Mouse (Mus musculus) limb, embryonic 13.5 days (tissue): ENCODE data around the gene Hps5. TPM values are rescaled to one million over a fixed set of nuclear protein-coding genes. Genes with fewer than 3 reads are reported as not detected.
"Not testable (repeated sequence)": the region's sequence is repeated elsewhere in the genome, so short reads cannot be mapped to it uniquely, and the experiment has no call there.

Experiments used
- ATAC-seq: fragments of 200-750 bp; cut with Nextera tagmentation; 2 replicates; pipeline ENCODE4 v1.8.0; 2017; ENCODE audit warnings: low read depth, moderate number of reproducible peaks, moderate TSS enrichment; ENCODE audit not compliant: low FRiP score
- H3K27ac ChIP-seq: fragments of 300-500 bp; sonication (generic); 2 replicates; pipeline ENCODE4 v1.5.1; 2015; ENCODE audit warnings: inconsistent platforms, mild to moderate bottlenecking, moderate library complexity
- H3K27me3 ChIP-seq: fragments of 300-500 bp; sonication (generic); 2 replicates; pipeline ENCODE4 v1.6.1; 2015; ENCODE audit warnings: mild to moderate bottlenecking, inconsistent platforms
- H3K36me3 ChIP-seq: fragments of 300-500 bp; sonication (generic); 2 replicates; pipeline ENCODE4 v1.6.1; 2015; ENCODE audit warnings: inconsistent platforms, mild to moderate bottlenecking, moderate library complexity
- H3K4me1 ChIP-seq: fragments of 300-500 bp; sonication (generic); 2 replicates; pipeline ENCODE4 v1.6.1; 2015; ENCODE audit warnings: inconsistent platforms
- H3K4me2 ChIP-seq: fragments of 300-500 bp; sonication (generic); replicated peaks from 2 replicates; pipeline ENCODE4 v1.6.1; 2015; ENCODE audit warnings: inconsistent platforms, mild to moderate bottlenecking, moderate library complexity
- H3K4me3 ChIP-seq: fragments of 300-500 bp; sonication (generic); 2 replicates; pipeline ENCODE4 v1.5.1; 2015; ENCODE audit warnings: moderate library complexity, mild to moderate bottlenecking, inconsistent platforms
- H3K9ac ChIP-seq: fragments of 300-500 bp; sonication (generic); 2 replicates; pipeline ENCODE4 v1.6.1; 2015; ENCODE audit warnings: mild to moderate bottlenecking, inconsistent platforms
- H3K9me3 ChIP-seq: fragments of 300-500 bp; sonication (generic); 2 replicates; pipeline ENCODE4 v1.6.1; 2016; ENCODE audit warnings: inconsistent platforms
- WGBS: fragments of 180-500 bp; shearing (Covaris S2); methylation state at CpG from one replicate; pipeline ENCODE4 v1.1.7; 2015; 5-methylcytosine and 5-hydroxymethylcytosine counted together
- polyA plus RNA-seq: library from polyadenylated mRNA; unstranded; fragments of >200 nt; fragmentation: Nextera tagmentation; extraction: Ambion mirVana; gene quantifications from 2 replicates; pipeline ENCODE4 v1.2.1, GENCODE M21; 2015

The Hps5 gene
- polyA plus RNA-seq, 1 experiment from 2014 or later, result 22.2 TPM

DNA sequence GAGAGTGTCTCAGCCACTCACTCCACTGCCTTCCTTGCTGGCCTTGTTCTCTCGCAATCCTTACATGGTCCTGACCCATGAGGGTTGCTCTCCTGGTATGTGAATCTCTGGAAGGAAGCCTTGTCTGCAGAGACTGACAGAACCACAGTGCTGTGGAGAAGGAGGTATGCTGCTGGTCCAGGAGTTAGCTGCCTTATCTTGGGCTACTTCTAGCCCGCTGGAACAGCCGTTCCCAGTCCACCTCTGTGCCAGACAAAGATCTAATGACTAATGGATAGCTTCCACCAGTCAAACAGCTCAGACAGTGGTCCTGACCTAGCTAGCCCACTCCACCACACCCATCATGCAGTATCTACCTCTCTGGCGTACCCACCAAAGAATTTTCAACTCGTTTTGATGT, 40.5 kb upstream of the Hps5 start:
- no peak overlapping the region for H3K27ac ChIP-seq
- ATAC-seq, result no peak
- H3K4me2 ChIP-seq, result no peak overlapping the region
- peaks cover 8% of the 10 kb centered on the region for H3K27me3 ChIP-seq
- H3K4me3 ChIP-seq, result no peak overlapping the region
- H3K9ac ChIP-seq, result no peak overlapping the region
- WGBS, result 73% methylated on average over 5 of the region's 5 CpGs
- no peaks in the 10 kb centered on the region for H3K36me3 ChIP-seq
- H3K9me3 ChIP-seq, result no peaks in the 10 kb centered on the region
- peaks cover 21% of the 10 kb centered on the region for H3K4me1 ChIP-seq

DNA sequence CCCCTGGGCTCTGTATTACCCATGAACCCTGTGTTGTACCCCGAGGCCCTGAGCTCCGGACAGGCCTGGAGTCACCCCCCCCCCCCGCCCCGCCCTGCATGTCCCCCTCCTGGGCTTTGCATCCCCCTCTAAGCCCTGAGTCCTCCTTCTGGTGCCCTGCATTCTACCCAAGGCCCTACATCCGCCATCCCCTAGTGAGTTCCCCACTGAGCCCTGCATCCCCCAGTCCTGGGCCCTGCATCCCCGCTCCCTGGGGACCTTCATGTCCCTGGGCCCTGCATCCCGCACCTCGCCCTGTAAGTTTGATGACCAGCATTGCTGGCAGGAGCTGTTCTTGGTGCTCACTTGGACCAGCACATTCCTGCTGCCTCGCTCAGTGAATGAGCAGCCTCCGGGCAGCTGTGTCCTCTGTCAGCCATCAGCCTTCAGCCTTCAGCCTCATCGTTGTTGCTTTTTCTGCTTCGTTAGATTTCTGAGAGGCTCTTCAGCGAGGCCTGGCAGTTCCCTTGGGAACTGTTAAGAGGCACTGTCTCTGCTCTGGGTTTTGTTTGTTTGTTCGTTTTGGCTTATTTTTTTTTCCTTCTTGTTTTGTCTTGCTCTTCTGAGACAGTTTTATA, 39.2 kb upstream of the Hps5 start:
- Histone ChIP-seq H3K27ac (no peak overlapping the region), H3K27me3 (no peaks in the 10 kb centered on the region), H3K4me1 (peaks cover 21% of the 10 kb centered on the region), H3K36me3 (no peaks in the 10 kb centered on the region), H3K4me3 (no peak overlapping the region), H3K4me2 (no peak overlapping the region), H3K9me3 (no peaks in the 10 kb centered on the region), H3K9ac (0 out of 2 replicates have a peak overlapping the region, but pooled peaks have one; percentile 19)
- no peak for ATAC-seq
- 44% methylated on average over 10 of the region's 14 CpGs for whole genome bisulfite sequencing

DNA sequence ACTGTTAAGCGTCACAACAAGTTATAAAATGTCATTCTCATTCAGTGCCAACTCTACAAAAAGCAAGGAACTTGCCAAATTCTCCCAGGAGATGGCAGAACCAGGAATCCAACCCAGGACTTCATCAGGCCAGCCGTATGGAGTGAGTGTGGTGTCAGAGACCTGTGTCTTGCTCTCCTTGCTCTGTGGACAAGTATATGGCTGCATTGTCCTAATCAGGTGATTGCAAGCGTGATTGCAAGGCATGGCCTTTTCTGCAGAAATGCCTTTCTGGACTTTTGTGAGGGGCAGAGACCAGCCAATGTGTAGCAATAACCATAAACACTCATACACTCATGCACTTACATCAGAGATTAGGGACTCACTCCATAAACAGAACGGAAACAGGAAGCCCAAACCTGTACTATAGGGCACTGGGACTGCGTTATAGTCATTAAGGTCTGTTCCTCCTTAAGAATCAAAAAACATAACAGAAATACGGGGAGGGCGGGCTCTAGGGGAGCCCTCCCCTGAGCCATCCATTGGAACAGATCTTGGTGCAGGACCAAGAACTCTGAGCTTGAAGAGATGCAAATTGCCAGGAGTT, 37.9 kb upstream of the Hps5 start:
- Histone ChIP-seq H3K4me2 (no peak overlapping the region), H3K9me3 (no peaks in the 10 kb centered on the region)
- WGBS, result 79% methylated on average over 7 of the region's 7 CpGs

DNA sequence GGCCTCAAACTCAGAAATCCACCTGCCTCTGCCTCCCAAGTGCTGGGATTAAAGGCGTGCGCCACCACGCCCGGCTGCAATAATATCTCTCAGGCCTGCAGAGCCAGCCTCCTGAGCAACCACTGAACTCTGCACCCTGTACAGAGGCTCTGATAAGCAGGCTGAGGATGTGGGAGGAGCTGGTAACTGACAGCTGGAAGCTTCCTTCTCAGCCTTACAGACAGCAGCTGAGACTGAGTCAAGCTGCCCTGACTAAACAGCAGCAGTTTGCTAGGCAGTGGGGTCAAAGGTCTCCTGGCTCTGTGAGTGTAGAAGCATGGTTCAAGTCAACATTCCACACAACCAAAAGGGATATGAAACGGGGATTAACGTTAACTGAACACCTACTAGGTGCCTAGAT, 37.4 kb upstream of the Hps5 start:
- H3K36me3 ChIP-seq, result no peaks in the 10 kb centered on the region
- H3K9ac ChIP-seq, result no peak overlapping the region
- H3K4me1 ChIP-seq, result peaks cover 7% of the 10 kb centered on the region
- 62% methylated on average over 6 of the region's 6 CpGs for WGBS
- no peak for ATAC-seq
- no peaks in the 10 kb centered on the region for H3K9me3 ChIP-seq
- H3K27ac ChIP-seq, result no peak overlapping the region
- H3K4me3 ChIP-seq, result no peak overlapping the region
- no peak overlapping the region for H3K4me2 ChIP-seq
- H3K27me3 ChIP-seq, result no peaks in the 10 kb centered on the region

More for the DNA sequence above, 37.9 kb upstream of the Hps5 start:
- Histone ChIP-seq H3K27ac (no peak overlapping the region), H3K4me1 (peaks cover 12% of the 10 kb centered on the region), H3K9ac (no peak overlapping the region), H3K27me3 (no peaks in the 10 kb centered on the region), H3K36me3 (no peaks in the 10 kb centered on the region), H3K4me3 (no peak overlapping the region)
- ATAC-seq, result no peak

DNA sequence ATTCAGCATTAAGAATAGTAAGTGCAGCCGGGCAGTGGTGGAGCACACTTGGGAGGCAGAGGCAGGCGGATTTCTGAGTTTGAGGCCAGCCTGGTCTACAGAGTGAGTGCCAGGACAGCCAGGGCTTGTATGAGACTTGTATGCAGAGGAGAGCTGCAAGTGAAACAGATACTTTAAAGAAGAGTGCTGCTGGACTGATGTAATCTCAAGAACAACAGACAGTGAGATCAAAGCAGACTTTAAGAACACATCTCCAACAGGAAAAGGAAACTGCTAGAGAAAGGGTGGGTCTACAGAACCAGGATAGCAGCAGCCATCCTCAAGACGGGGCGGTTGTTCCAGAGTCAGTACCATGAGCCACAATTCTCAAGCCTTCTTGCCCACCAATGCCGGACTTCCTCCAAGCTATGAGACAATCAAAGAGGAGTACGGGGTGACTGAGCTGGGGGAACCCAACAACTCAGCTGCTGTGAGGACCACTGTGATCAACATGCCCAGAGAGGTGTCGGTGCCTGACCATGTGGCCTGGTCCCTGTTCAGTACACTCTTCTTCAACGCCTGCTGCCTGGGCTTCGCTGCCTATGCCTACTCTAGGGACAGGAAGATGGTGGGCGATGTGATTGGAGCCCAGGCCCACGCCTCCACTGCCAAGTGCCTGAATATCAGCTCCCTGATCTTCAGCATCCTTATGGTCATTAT, 36.4 kb upstream of the Hps5 start:
- WGBS, result 85% methylated on average over 11 of the region's 11 CpGs
- H3K27ac ChIP-seq, H3K9ac ChIP-seq, H3K4me2 ChIP-seq, H3K27me3 ChIP-seq, H3K4me1 ChIP-seq, H3K9me3 ChIP-seq, ATAC-seq, H3K4me3 ChIP-seq, H3K36me3 ChIP-seq: not testable (repeated sequence)

DNA sequence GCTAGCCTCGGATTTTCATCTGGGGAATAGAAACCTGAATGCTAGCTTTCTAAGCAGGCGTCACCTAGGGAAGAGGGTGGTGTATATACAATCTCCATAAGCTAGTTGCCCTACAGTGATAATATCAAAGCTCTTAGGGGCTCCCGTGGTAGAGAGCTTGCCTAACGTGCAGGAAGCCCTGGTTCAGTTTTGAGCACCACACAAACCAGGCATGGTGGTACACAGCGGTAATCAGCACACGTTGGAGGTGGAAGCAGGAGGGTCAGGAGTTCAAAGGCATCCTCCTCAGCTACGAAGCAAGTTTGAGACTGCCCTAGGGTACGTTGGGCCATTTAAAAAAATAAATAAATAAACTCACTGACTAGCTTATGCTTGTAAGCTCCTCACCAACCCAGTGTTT, 35.8 kb upstream of the Hps5 start:
- H3K9ac ChIP-seq, result no peak overlapping the region
- no peaks in the 10 kb centered on the region for H3K27me3 ChIP-seq
- H3K27ac ChIP-seq, result no peak overlapping the region
- no peaks in the 10 kb centered on the region for H3K9me3 ChIP-seq
- WGBS, result 77% methylated on average over 8 of the region's 8 CpGs
- no peak for ATAC-seq
- H3K4me3 ChIP-seq, result no peak overlapping the region
- H3K4me2 ChIP-seq, result no peak overlapping the region
- no peaks in the 10 kb centered on the region for H3K36me3 ChIP-seq
- H3K4me1 ChIP-seq, result 0 out of 2 replicates have a peak, but pooled peaks cover 4% of the 10 kb centered on the region

DNA sequence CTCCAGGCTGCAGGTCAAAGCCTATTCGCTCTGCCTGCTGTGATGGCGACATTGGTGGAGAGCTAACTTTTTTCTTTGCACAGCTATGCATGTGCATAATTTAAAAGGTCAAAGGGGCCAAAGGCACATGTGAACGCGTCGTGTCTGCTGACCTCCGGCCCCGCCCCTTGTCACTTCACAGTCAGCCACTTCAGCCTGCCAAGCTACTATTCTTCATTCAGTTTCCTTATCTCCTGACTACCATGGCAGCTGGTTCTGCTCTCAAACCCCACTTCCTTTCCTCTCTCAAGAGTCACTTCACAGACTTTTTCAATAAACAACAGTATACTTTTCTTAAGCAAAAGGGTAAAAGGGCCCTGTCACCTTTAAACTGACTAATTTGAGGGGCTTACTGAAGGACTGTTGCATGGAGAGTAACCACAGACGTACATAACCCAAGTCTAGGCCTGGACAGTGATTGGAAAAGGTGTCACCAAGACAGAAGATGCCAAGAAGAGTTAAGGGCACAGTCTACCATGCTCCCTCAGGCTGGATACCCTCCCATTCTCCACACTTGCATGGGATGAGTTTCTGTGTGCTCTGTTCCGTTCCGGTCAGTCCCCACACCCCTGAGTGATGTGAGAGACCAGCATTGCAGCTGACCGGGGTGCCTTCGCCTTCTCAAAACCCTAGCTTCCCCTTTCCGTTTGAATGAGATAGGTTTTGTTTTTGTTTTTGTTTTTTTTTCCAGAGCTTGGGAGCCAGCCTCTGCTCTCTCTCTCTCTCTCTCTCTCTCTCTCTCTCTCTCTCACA, 35.1 kb upstream of the Hps5 start:
- 0 out of 2 replicates have a peak, but pooled peaks cover 4% of the 10 kb centered on the region for H3K4me1 ChIP-seq
- ATAC-seq, result no peak
- no peaks in the 10 kb centered on the region for H3K36me3 ChIP-seq
- H3K9ac ChIP-seq, result no peak overlapping the region
- H3K4me2 ChIP-seq, result no peak overlapping the region
- 63% methylated on average over 13 of the region's 13 CpGs for WGBS
- H3K4me3 ChIP-seq, result no peak overlapping the region
- no peak overlapping the region for H3K27ac ChIP-seq
- H3K27me3 ChIP-seq, result no peaks in the 10 kb centered on the region
- no peaks in the 10 kb centered on the region for H3K9me3 ChIP-seq

DNA sequence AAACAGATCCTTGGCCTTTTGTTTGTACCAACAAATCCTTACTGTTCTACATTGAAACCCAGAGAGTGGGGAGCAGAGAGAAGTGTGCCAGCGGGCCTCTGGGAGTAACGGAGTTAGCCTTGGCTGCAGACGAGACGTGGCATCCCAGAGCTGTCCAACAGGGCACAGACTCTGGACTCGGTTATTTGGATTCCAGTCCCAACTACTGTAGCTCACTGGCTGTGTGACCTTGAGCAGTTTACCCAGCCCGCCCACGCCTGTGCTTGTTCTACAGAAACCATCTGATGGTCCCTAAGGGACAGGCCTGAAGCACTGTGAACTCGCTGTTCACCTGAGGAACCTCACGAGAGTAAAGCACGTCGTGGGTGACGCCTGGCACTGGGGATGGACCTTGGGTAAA, 34.0 kb upstream of the Hps5 start:
- Histone ChIP-seq H3K4me2 (no peak overlapping the region), H3K9ac (no peak overlapping the region), H3K9me3 (no peaks in the 10 kb centered on the region), H3K4me3 (no peak overlapping the region), H3K4me1 (0 out of 2 replicates have a peak, but pooled peaks cover 4% of the 10 kb centered on the region), H3K36me3 (no peaks in the 10 kb centered on the region), H3K27ac (no peak overlapping the region), H3K27me3 (no peaks in the 10 kb centered on the region)
- no peak for ATAC-seq
- WGBS, result 89% methylated on average over 12 of the region's 12 CpGs

DNA sequence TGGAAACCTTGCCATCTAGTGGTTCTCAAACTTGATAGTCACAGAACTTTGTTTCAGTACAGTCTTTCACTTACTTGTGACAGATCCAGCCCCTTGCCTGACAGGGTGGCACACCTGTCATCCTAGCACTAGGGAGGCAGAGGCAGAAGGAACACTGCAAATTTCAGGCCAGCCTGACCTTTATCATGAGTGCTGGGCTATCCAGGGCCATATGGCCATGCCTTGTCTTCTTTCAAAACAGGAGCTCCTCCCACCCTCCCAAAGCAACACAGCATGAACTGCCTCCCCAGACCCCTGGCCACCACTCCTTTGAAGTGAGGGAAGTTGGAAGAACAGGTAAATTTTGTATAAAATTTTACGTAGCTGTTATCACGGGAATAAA, 31.9 kb upstream of the Hps5 start:
- no peak overlapping the region for H3K4me2 ChIP-seq

DNA sequence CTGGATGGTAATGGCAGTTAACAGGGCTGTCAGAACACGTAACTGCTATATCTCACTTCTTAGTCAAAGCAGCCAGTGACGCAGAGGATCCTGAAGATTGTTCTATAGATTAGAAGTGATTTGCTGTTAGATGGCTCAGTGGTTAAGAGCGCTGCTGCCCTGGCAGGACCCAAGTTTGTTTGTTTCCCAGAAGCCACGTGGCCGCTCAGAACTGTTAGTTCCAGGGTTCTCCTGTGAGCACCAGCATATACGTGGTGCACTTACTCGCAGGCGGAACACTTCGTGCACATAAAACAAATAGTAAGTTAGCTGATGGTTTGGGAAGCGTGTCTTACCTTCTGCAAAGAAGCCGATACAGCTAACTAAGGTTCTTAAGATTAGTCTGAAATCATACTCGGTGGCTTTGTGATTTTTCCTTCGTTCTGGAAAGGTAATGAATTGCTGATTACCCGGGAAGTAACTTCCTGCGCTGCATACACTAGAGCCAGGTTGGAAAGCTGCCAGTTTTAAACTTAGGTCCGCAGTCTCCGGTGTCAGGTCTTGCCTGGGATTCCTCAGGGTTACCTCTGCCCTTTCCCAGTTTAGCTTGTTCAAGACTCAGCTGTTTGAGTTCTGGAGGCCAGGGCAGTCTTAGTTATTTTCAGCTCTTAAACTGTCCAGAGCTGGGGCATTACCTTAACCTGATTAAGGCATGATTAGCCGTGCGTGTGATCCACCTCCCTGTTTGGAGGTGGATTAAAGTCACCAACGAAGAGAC, 31.4 kb upstream of the Hps5 start:
- Histone ChIP-seq H3K4me1 (0 out of 2 replicates have a peak, but pooled peaks cover 4% of the 10 kb centered on the region), H3K9ac (no peak overlapping the region), H3K4me3 (no peak overlapping the region), H3K27ac (no peak overlapping the region), H3K4me2 (no peak overlapping the region), H3K36me3 (peaks cover 22% of the 10 kb centered on the region), H3K27me3 (no peaks in the 10 kb centered on the region), H3K9me3 (no peaks in the 10 kb centered on the region)
- WGBS, result 69% methylated on average over 20 of the region's 20 CpGs
- no peak for ATAC-seq

More for the DNA sequence above, 31.9 kb upstream of the Hps5 start:
- Histone ChIP-seq H3K36me3 (peaks cover 17% of the 10 kb centered on the region), H3K9me3 (no peaks in the 10 kb centered on the region), H3K9ac (no peak overlapping the region), H3K27ac (no peak overlapping the region), H3K4me3 (no peak overlapping the region), H3K4me1 (0 out of 2 replicates have a peak, but pooled peaks cover 4% of the 10 kb centered on the region), H3K27me3 (no peaks in the 10 kb centered on the region)
- WGBS, result 67% methylated on average over 2 of the region's 2 CpGs
- no peak for ATAC-seq

DNA sequence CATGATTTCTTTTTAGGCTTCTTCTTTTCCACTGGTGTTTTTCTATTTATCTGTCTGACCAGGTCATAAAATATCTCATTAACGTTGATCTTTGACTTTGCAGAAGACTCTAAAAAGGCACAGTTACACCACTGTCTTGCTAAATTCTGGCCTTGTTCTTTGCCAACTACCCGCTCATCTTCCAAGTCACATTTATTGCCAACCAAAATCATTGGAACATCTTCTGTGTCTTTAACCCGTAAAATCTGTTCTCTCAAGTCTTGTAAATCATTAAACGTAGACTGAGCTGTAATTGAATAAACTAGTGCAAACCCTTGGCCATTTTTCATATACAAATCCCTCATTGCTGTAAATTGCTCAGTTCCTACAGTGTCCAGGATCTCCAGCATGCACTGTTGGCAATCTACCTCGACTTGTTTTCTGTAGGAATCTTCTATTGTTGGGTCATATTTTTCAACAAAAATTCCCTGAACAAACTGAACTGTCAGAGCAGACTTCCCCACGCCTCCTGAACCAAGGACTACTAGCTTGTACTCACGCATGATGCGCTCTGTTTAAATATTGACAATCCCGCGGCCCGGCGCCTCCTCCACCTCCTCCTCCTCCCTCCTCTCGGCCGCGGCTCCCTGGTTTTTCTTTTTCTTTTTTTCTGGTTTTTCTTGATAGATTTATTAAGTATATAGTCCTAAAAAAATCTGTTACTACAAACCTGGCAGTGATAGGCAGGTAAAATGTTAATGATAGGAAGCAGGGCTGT, 25.2 kb upstream of the Hps5 start:
- 92% methylated on average over 15 of the region's 15 CpGs for WGBS
- H3K9ac ChIP-seq, H3K27ac ChIP-seq, H3K4me2 ChIP-seq, H3K9me3 ChIP-seq, H3K4me3 ChIP-seq, H3K4me1 ChIP-seq, ATAC-seq, H3K27me3 ChIP-seq: not testable (repeated sequence)
- peaks cover 71% of the 10 kb centered on the region for H3K36me3 ChIP-seq
